Mouse (Mus musculus) megakaryocyte-erythroid progenitor cell, adult 5-6 weeks (primary cell): ENCODE results near the gene Fam81a. TPM values are rescaled to one million over a fixed set of nuclear protein-coding genes. Genes with fewer than 3 reads are reported as not detected.

ENCODE experiments used
- total RNA-seq, 2 experiments: library from RNA; stranded (forward) in 1 of 2; stranded (reverse) in 1 of 2; fragments of 200-1000, 215-1000 nt in 1 of 2; fragments of >200 nt in 1 of 2; fragmentation: Nextera tagmentation in 1 of 2; gene quantifications; 2 replicates each; pipeline ENCODE4 v1.2.3; 2014 to 2017

Fam81a gene
- total RNA-seq, 2 experiments from 2014 or later: not detected

Other genes starting within 250 kb of the Fam81a start
- gene Bnip2, start 153.1 kb downstream of the Fam81a start, total RNA-seq (2014; fragmentation: Nextera tagmentation): 50.1 and 67.6 TPM in 2 replicates
- gene Bnip2, start 153.1 kb downstream of the Fam81a start, total RNA-seq (2017): 125 and 126 TPM in 2 replicates
- 167 and 177 TPM in 2 replicates for gene Gtf2a2, start 130.0 kb downstream of the Fam81a start, total RNA-seq (2014; fragmentation: Nextera tagmentation)
- gene Gtf2a2, start 130.0 kb downstream of the Fam81a start, total RNA-seq (2017): 127 and 209 TPM in 2 replicates
- not detected in 2 replicates for gene Gcnt3, start 104.5 kb downstream of the Fam81a start, total RNA-seq (2014; fragmentation: Nextera tagmentation)
- gene Gcnt3, start 104.5 kb downstream of the Fam81a start, total RNA-seq (2017): not detected in 2 replicates
- 2.1 and 2.7 TPM in 2 replicates for gene Myo1e, start 64.8 kb upstream of the Fam81a start, total RNA-seq (2014; fragmentation: Nextera tagmentation)
- gene Myo1e, start 64.8 kb upstream of the Fam81a start, total RNA-seq (2017): 2.3 and 4.0 TPM in 2 replicates